Mouse (Mus musculus) embryonic facial prominence, embryonic 12.5 days (tissue): ENCODE measurements at regions not wholly inside any gene's neighbourhood (a gene's known extent, or its start where the extent isn't known, plus 50 kb on each side); places are given as distances from the start of the nearest gene placed in this dataset.
"Not testable (repeated sequence)": the region's sequence is repeated elsewhere in the genome, so short reads cannot be mapped to it uniquely, and the experiment has no call there.

Experiments used
- ATAC-seq: fragments of 200-750 bp; cut with Nextera tagmentation; 2 replicates; pipeline ENCODE4 v1.8.0; 2017; ENCODE audit not compliant: insufficient number of reproducible peaks, insufficient read depth, low FRiP score, low TSS enrichment
- H3K27ac ChIP-seq: fragments of 300-500 bp; sonication (generic); 2 replicates; pipeline ENCODE4 v1.5.1; 2016; ENCODE audit warnings: mild to moderate bottlenecking
- H3K27me3 ChIP-seq: fragments of 300-500 bp; sonication (generic); 2 replicates; pipeline ENCODE4 v1.6.1; 2016; ENCODE audit warnings: mild to moderate bottlenecking, moderate library complexity
- H3K36me3 ChIP-seq: fragments of 300-500 bp; sonication (generic); 2 replicates; pipeline ENCODE4 v1.6.1; 2016; ENCODE audit warnings: mild to moderate bottlenecking
- H3K4me1 ChIP-seq: fragments of 300-500 bp; sonication (generic); 2 replicates; pipeline ENCODE4 v1.6.1; 2016
- H3K4me2 ChIP-seq: fragments of 300-500 bp; sonication (generic); replicated peaks from 2 replicates; pipeline ENCODE4 v1.6.1; 2016; ENCODE audit warnings: mild to moderate bottlenecking, moderate library complexity
- H3K4me3 ChIP-seq: fragments of 300-500 bp; sonication (generic); 2 replicates; pipeline ENCODE4 v1.5.1; 2016; ENCODE audit warnings: mild to moderate bottlenecking
- H3K9ac ChIP-seq: fragments of 300-500 bp; sonication (generic); 2 replicates; pipeline ENCODE4 v1.6.1; 2016; ENCODE audit warnings: mild to moderate bottlenecking, moderate library complexity
- H3K9me3 ChIP-seq: fragments of 300-500 bp; sonication (generic); 2 replicates; pipeline ENCODE4 v1.6.1; 2016; ENCODE audit warnings: mild to moderate bottlenecking, moderate library complexity
- WGBS: fragments of 180-500 bp; shearing (Covaris S2); methylation state at CpG from one replicate; pipeline ENCODE4 v1.1.7; 2016; 5-methylcytosine and 5-hydroxymethylcytosine counted together

GRCm38 (mm10) chr3:34751551-34751950 is 101.3 kb downstream of the Sox2 start:
- Histone ChIP-seq H3K4me1 (0 out of 2 replicates have a peak, but pooled peaks cover 5% of the 10 kb centered on the region), H3K27me3 (no peaks in the 10 kb centered on the region), H3K4me2 (no peak overlapping the region), H3K4me3 (no peak overlapping the region), H3K9ac (no peak overlapping the region), H3K27ac (no peak overlapping the region), H3K36me3 (no peaks in the 10 kb centered on the region), H3K9me3 (no peaks in the 10 kb centered on the region)
- ATAC-seq = no peak
- WGBS = 77% methylated on average over 5 of the region's 5 CpGs

- WGBS = 52% methylated on average over 8 of the region's 8 CpGs
- H3K4me1 ChIP-seq = 0 out of 2 replicates have a peak, but pooled peaks cover 7% of the 10 kb centered on the region
- H3K27me3 ChIP-seq = no peaks in the 10 kb centered on the region
- H3K9me3 ChIP-seq = no peaks in the 10 kb centered on the region
- ATAC-seq = no peak
- no peak overlapping the region for H3K4me2 ChIP-seq
- no peak overlapping the region for H3K27ac ChIP-seq
- no peak overlapping the region for H3K9ac ChIP-seq
- H3K36me3 ChIP-seq = no peaks in the 10 kb centered on the region
- no peak overlapping the region for H3K4me3 ChIP-seq
Observed at GRCm38 (mm10) chr3:34753557-34753956, 103.4 kb downstream of the Sox2 start.

- no peak for ATAC-seq
- Histone ChIP-seq H3K36me3 (no peaks in the 10 kb centered on the region), H3K4me3 (no peak overlapping the region), H3K4me2 (no peak overlapping the region), H3K27me3 (no peaks in the 10 kb centered on the region), H3K27ac (no peak overlapping the region), H3K4me1 (0 out of 2 replicates have a peak, but pooled peaks cover 7% of the 10 kb centered on the region), H3K9ac (no peak overlapping the region), H3K9me3 (no peaks in the 10 kb centered on the region)
- 93% methylated on average over 6 of the region's 6 CpGs for WGBS
Observed at GRCm38 (mm10) chr3:34754781-34755180, 104.6 kb downstream of the Sox2 start.

GRCm38 (mm10) chr3:34755282-34755681 is 105.1 kb downstream of the Sox2 start:
- not testable (repeated sequence) for H3K4me1 ChIP-seq, H3K27ac ChIP-seq, H3K4me3 ChIP-seq, H3K27me3 ChIP-seq, H3K36me3 ChIP-seq, ATAC-seq, H3K4me2 ChIP-seq, H3K9ac ChIP-seq, H3K9me3 ChIP-seq
- 95% methylated on average over 5 of the region's 5 CpGs for WGBS

- 0 out of 2 replicates have a peak, but pooled peaks cover 7% of the 10 kb centered on the region for H3K4me1 ChIP-seq
- H3K9ac ChIP-seq = no peak overlapping the region
- no peak for ATAC-seq
- H3K27me3 ChIP-seq = no peaks in the 10 kb centered on the region
- H3K36me3 ChIP-seq = no peaks in the 10 kb centered on the region
- H3K27ac ChIP-seq = no peak overlapping the region
- no peak overlapping the region for H3K4me2 ChIP-seq
- no peaks in the 10 kb centered on the region for H3K9me3 ChIP-seq
- 15% methylated on average over 7 of the region's 7 CpGs for WGBS
- H3K4me3 ChIP-seq = no peak overlapping the region
Observed at GRCm38 (mm10) chr3:34756632-34757031, 106.4 kb downstream of the Sox2 start.

- no peak for ATAC-seq
Observed at GRCm38 (mm10) chr3:34757130-34757529, 106.9 kb downstream of the Sox2 start.

GRCm38 (mm10) chr3:34757813-34758510 is 107.8 kb downstream of the Sox2 start:
- Histone ChIP-seq H3K36me3 (no peaks in the 10 kb centered on the region), H3K9ac (no peak overlapping the region), H3K27me3 (no peaks in the 10 kb centered on the region), H3K27ac (no peak overlapping the region), H3K4me1 (0 out of 2 replicates have a peak, but pooled peaks cover 7% of the 10 kb centered on the region), H3K4me3 (no peak overlapping the region), H3K9me3 (no peaks in the 10 kb centered on the region), H3K4me2 (no peak overlapping the region)
- 32% methylated on average over 13 of the region's 13 CpGs for WGBS
- no peak for ATAC-seq

More at GRCm38 (mm10) chr3:34757130-34757529, 106.9 kb downstream of the Sox2 start:
- no peaks in the 10 kb centered on the region for H3K36me3 ChIP-seq
- no peak overlapping the region for H3K9ac ChIP-seq
- H3K9me3 ChIP-seq = no peaks in the 10 kb centered on the region
- H3K4me2 ChIP-seq = no peak overlapping the region
- 0 out of 2 replicates have a peak, but pooled peaks cover 7% of the 10 kb centered on the region for H3K4me1 ChIP-seq
- H3K27me3 ChIP-seq = no peaks in the 10 kb centered on the region
- no peak overlapping the region for H3K4me3 ChIP-seq
- H3K27ac ChIP-seq = no peak overlapping the region
- 66% methylated on average over 6 of the region's 6 CpGs for WGBS

GRCm38 (mm10) chr3:34759942-34760640 is 109.9 kb downstream of the Sox2 start:
- Histone ChIP-seq H3K9ac (no peak overlapping the region), H3K27me3 (no peaks in the 10 kb centered on the region), H3K9me3 (no peaks in the 10 kb centered on the region), H3K4me1 (0 out of 2 replicates have a peak, but pooled peaks cover 7% of the 10 kb centered on the region), H3K27ac (no peak overlapping the region), H3K4me3 (no peak overlapping the region), H3K36me3 (no peaks in the 10 kb centered on the region), H3K4me2 (no peak overlapping the region)
- 75% methylated on average over 19 of the region's 19 CpGs for WGBS
- ATAC-seq = no peak

- H3K9ac ChIP-seq = no peak overlapping the region
- 68% methylated on average over 7 of the region's 7 CpGs for WGBS
- no peaks in the 10 kb centered on the region for H3K36me3 ChIP-seq
- H3K4me2 ChIP-seq = no peak overlapping the region
- no peak for ATAC-seq
- no peak overlapping the region for H3K27ac ChIP-seq
- no peak overlapping the region for H3K4me3 ChIP-seq
- H3K27me3 ChIP-seq = no peaks in the 10 kb centered on the region
- H3K4me1 ChIP-seq = 0 out of 2 replicates have a peak, but pooled peaks cover 5% of the 10 kb centered on the region
- no peaks in the 10 kb centered on the region for H3K9me3 ChIP-seq
Observed at GRCm38 (mm10) chr3:34761162-34761769, 111.1 kb downstream of the Sox2 start.

- H3K4me2 ChIP-seq = no peak overlapping the region
- no peaks in the 10 kb centered on the region for H3K9me3 ChIP-seq
- no peak for ATAC-seq
- H3K9ac ChIP-seq = no peak overlapping the region
- WGBS = 91% methylated on average over 4 of the region's 4 CpGs
- no peak overlapping the region for H3K4me3 ChIP-seq
- H3K4me1 ChIP-seq = 0 out of 2 replicates have a peak, but pooled peaks cover under 1% of the 10 kb centered on the region
- no peaks in the 10 kb centered on the region for H3K27me3 ChIP-seq
- no peaks in the 10 kb centered on the region for H3K36me3 ChIP-seq
- H3K27ac ChIP-seq = no peak overlapping the region
Observed at GRCm38 (mm10) chr3:34761783-34762182, 111.6 kb downstream of the Sox2 start.

GRCm38 (mm10) chr3:34764559-34764958 is 114.4 kb downstream of the Sox2 start:
- H3K4me3 ChIP-seq = no peak overlapping the region
- no peaks in the 10 kb centered on the region for H3K36me3 ChIP-seq
- H3K9ac ChIP-seq = no peak overlapping the region
- no peaks in the 10 kb centered on the region for H3K4me1 ChIP-seq
- H3K9me3 ChIP-seq = no peaks in the 10 kb centered on the region
- ATAC-seq = no peak
- no peak overlapping the region for H3K27ac ChIP-seq
- no peaks in the 10 kb centered on the region for H3K27me3 ChIP-seq
- no peak overlapping the region for H3K4me2 ChIP-seq
- 52% methylated on average over 2 of the region's 2 CpGs for WGBS

GRCm38 (mm10) chr3:34765151-34765550 is 114.9 kb downstream of the Sox2 start:
- Histone ChIP-seq H3K27me3 (no peaks in the 10 kb centered on the region), H3K4me3 (no peak overlapping the region), H3K4me1 (no peaks in the 10 kb centered on the region), H3K9ac (no peak overlapping the region), H3K9me3 (no peaks in the 10 kb centered on the region), H3K4me2 (no peak overlapping the region), H3K27ac (no peak overlapping the region), H3K36me3 (no peaks in the 10 kb centered on the region)
- WGBS = 85% methylated on average over 6 of the region's 6 CpGs
- no peak for ATAC-seq
